Mouse (Mus musculus) CD8-positive naive resting alpha-beta T cell, adult 2 months (primary cell): ENCODE measurements at regions not wholly inside any gene's neighbourhood (a gene's known extent, or its start where the extent isn't known, plus 50 kb on each side); places are given as distances from the start of the nearest gene placed in this dataset.

Experiments used
- DNase-seq, 2 experiments: peaks; one replicate each; pipeline ENCODE4 v3.0.0; 2022; ENCODE audit warnings: low read depth in 2 of 2, low spot score in 2 of 2

GRCm38 (mm10) chr13:107880551-107880950, 163.7 kb upstream of the Smim15 start:
- DNase-seq: no peak

- no peak for DNase-seq
Observed at GRCm38 (mm10) chr13:107879535-107879934, 164.7 kb upstream of the Smim15 start.

GRCm38 (mm10) chr13:107878980-107879379, 165.3 kb upstream of the Smim15 start:
- no peak for DNase-seq

- DNase-seq: no peak
Observed at GRCm38 (mm10) chr13:107873244-107873667, 171.0 kb upstream of the Smim15 start.

GRCm38 (mm10) chr13:107872574-107872973, 171.7 kb upstream of the Smim15 start:
- DNase-seq: no peak

- DNase-seq: no peak
Observed at GRCm38 (mm10) chr13:107872137-107872536, 172.1 kb upstream of the Smim15 start.

- DNase-seq: peak in 1 of 2 experiments; percentile 50
Observed at GRCm38 (mm10) chr13:107868906-107869305, 175.3 kb upstream of the Smim15 start.

GRCm38 (mm10) chr13:107866825-107867224, 177.4 kb upstream of the Smim15 start:
- no peak for DNase-seq

- DNase-seq: no peak
Observed at GRCm38 (mm10) chr13:107862793-107863654, 181.2 kb upstream of the Smim15 start.

GRCm38 (mm10) chr13:107861384-107862134, 182.7 kb upstream of the Smim15 start:
- DNase-seq: no peak

- DNase-seq: no peak
Observed at GRCm38 (mm10) chr13:107857043-107857755, 187.0 kb upstream of the Smim15 start.

GRCm38 (mm10) chr13:107850907-107851560, 193.2 kb upstream of the Smim15 start:
- DNase-seq: no peak

- no peak for DNase-seq
Observed at GRCm38 (mm10) chr13:107848871-107849270, 195.4 kb upstream of the Smim15 start.

- DNase-seq: no peak
Observed at GRCm38 (mm10) chr13:107847179-107848012, 196.8 kb upstream of the Smim15 start.

- DNase-seq: no peak
Observed at GRCm38 (mm10) chr13:107846621-107847178, 197.5 kb upstream of the Smim15 start.

GRCm38 (mm10) chr13:107845838-107846237, 198.4 kb upstream of the Smim15 start:
- DNase-seq: no peak

- no peak for DNase-seq
Observed at GRCm38 (mm10) chr13:107844085-107844484, 200.2 kb upstream of the Smim15 start.

- DNase-seq: no peak
Observed at GRCm38 (mm10) chr13:107838126-107838715, 206.0 kb upstream of the Smim15 start.

GRCm38 (mm10) chr13:107837206-107837952, 206.9 kb upstream of the Smim15 start:
- DNase-seq: peak; percentile 43 to 68
